Mouse (Mus musculus): ENCODE results near the gene Egln3.

The Egln3 gene

DNA sequence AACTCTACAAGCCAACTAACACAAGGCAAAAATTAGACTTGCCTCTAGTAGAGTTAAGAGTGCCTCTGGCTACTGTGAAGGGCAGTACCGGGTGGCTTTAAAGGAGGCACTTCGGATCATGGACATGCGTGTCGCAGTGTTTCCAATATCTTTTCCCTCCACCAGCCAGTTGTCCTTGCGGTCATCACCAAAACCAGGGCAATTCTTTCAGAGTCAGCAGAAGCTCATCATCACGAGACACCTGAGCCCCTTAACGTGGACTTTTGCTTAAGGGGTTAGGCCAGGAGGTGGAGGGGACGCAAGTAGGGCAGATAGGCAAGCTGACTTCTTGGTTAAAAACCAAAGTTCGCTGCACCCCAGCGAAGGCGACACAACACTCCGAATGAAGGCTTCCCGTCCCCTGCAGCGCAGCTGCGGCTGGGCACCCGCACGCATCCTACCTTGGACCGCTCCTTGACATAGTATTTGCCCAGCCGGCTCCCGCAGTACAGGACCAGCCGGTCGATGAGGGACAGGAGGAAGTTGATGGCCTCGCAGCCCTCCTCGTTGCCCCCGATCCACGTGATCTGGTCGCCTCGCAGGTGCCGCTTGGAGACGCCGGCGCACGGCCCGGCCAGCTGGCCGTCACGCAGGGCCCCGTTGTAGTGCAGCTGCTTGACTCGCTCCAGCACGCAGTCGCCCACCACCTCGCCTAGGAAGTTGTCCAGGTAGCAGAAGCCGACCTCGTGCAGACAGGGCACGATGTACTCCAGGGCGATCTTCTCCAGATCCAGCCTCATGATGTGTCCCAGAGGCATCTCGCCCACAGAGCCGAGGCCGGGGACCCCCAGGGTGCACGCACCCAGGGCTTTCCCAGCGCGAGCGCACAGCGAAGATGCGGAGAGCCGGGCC, 650 bp downstream of the Egln3 start:
- DNase-seq (ENCODE audit: extremely low read depth, low read depth) = no peak

GRCm38 (mm10) chr12:54202276-54202675, 1.4 kb downstream of the Egln3 start:
- DNase-seq (ENCODE audit: extremely low read depth, low read depth) = no peak

DNA sequence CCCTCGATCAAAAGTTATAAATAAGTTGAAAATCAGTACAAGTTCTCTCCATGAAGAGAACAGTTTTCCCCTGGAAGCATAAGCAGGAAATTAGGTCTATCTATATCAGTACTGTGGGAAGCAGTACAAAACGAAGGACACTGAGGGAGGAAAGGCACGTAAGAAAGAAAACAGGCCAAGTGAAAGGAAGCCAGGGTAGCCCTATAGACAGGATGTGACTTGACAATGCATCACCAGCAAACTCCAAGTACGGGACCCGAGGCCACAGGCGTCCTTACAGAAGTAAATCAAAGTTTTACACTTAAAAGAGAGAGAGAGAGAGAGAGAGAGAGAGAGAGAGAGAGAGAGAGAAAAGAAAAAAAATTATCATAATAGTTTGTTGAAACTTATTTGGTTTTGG, 2.8 kb downstream of the Egln3 start:
- DNase-seq (ENCODE audit: extremely low read depth, low read depth) = no peak

GRCm38 (mm10) chr12:54200172-54200571, 3.5 kb downstream of the Egln3 start:
- DNase-seq (ENCODE audit: extremely low read depth, low read depth) = no peak

DNA sequence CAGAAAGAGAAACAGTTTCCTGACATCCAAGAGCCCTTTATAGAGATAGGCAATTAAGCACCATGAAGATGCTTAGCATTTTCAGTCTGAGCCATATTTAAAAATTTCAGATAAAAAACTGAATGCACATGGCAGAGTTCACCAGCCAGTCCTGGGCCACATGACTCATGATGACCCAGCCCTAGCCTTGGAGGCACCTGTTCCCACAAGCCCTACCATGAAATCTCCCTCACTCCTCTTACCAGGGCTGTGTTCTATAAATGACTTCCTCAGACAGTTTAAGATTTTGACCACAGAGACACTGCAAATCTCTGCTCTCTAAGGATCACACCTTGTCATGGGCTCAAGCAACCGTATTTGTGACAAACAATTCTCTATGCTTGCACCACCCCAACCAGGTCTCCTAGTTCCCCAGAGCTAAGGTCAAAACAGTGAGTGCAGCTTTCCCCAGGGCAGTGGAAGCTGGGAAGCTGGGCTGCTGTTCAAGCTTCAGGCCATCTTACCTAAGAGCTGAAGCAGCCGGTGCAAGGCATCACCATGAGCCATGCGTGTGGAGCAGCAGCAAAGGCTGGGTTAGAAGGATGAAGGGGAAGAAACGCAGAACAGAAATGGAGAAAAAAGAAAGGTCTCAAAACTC, 5.3 kb downstream of the Egln3 start:
- DNase-seq (ENCODE audit: extremely low read depth, low read depth) = no peak

GRCm38 (mm10) chr12:54197849-54198248, 5.8 kb downstream of the Egln3 start:
- DNase-seq (ENCODE audit: extremely low read depth, low read depth) = no peak

- no peak for DNase-seq (ENCODE audit: extremely low read depth, low read depth)
Measured at GRCm38 (mm10) chr12:54197301-54197782, 6.3 kb downstream of the Egln3 start.

DNA sequence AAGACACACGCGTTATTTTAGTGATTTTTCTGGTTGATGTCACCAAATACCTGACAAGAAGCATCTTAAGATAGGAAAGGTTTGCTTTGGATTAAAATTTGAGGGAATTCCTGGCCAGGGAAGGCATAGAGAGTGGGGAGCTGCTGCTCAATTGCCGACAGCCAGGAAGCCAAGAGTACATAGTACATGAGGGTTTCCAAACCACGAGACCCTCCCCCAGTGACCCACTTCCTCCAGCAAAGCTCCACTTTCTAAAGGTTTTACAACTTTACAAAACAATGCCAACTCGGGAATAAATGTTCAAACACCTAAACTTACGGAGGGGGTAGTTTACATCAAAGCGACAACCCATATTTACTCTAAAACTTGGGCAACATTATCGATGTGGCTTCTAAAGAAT, 6.8 kb downstream of the Egln3 start:
- no peak for DNase-seq (ENCODE audit: extremely low read depth, low read depth)

DNA sequence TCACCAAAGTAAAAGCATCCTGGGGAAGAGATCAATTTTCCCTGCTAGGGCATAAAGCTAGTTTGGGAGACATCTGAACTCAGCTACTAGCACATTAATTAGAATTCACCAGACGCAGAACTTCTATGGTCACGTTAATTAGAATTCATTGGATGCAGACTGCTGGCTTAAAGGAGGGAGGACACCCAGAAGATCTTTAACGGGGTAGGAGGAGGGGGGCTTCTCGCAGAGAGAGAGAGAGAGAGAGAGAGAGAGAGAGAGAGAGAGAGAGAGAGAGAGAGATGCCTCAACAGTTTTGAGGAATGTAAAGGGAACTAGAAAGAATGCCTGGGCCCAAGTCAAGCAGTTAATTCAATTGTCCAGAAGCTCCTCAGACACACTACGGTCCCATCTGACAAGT, 9.5 kb downstream of the Egln3 start:
- DNase-seq (ENCODE audit: extremely low read depth, low read depth) = no peak

DNA sequence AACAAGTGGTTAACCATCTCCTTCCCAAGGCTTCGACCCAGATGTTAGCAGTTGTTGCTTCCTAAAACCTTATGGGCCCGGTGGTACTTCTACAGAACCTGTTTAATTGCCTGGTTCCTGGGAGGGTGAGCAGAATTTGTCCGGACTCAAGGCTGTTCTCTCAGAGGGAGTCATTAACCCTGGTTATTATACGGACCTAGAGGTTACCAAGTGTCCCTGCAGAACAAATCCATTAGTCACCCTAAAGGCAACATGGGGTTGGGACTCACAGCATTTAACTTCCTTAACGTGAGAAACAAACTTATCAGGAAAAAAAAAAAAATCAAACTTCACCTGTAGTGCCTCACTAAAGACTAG, 11.4 kb downstream of the Egln3 start:
- no peak for DNase-seq (ENCODE audit: extremely low read depth, low read depth)

DNA sequence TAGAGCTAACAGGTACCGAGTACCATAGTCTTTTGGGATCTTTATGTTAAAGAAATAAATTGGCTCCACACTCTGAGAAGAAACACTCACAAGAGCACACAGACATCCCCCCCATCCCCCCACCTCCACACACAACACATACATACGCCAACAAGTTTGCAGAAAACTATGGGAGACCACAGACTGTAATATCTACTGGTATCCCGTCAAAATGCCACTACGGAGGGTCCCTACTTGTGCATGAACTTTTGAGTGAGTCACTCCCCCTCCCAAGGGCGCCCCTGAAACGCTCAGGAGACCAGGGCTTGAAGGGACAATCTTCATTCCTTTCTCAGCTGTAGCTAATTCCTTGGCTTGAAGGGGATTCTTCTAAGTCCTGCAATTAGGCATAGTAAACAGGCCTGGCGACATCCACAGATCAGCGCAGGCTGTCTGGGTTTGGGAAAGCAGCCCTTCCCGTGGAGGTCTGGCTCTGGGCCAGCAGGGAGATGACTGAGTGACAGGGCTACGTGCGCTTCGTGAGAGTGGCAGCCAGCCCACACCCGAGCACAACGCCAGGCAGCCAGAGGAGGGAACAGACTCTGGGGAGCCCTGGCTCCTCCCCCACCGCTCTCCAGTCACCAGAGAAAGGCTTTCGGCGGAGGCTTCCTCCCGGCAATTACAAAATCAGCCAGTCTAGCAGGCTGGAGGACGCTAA, 11.9 kb downstream of the Egln3 start:
- peak; percentile 93 for DNase-seq (ENCODE audit: extremely low read depth, low read depth)

GRCm38 (mm10) chr12:54191181-54191580, 12.5 kb downstream of the Egln3 start:
- DNase-seq (ENCODE audit: extremely low read depth, low read depth) = peak; percentile 70

DNA sequence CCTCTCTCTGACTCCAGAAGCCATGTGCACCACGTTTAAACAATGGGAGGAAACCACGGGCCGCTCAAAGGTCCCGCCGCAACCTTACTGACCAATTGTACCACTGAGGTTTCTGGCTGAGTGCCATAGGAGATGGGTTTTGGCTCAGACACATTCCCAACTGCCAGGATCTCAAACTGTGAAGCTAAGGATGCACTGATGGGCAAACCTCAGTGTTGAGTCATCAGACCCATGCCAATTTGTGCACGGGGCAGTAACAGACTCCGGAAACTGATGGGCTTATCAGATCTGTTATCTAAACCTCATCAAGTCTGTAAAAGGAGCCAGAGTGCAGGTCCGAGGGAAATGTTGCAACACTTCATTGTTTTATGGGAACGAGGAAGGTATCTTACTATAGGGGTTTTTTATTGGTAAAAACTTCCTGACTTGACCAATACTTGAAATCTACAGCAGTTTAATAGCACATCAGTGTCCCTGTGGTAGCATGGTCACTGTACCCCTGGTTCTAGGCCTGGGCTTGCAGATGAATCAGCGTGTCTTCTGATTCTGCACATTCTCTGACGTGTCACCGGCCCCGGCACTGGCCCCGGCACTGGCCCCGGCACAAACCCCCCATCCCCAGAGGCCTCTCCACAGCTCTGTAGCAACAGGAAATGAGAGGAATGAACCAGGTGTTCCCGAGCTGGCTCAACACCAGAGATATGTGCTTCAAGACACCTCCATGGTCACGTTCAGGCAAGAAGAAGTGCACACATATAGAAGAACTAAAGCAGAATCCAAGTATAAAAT, 15.7 kb downstream of the Egln3 start:
- no peak for DNase-seq (ENCODE audit: extremely low read depth, low read depth)

- no peak for DNase-seq (ENCODE audit: extremely low read depth, low read depth)
Measured at GRCm38 (mm10) chr12:54186926-54187623, 16.6 kb downstream of the Egln3 start.

DNA sequence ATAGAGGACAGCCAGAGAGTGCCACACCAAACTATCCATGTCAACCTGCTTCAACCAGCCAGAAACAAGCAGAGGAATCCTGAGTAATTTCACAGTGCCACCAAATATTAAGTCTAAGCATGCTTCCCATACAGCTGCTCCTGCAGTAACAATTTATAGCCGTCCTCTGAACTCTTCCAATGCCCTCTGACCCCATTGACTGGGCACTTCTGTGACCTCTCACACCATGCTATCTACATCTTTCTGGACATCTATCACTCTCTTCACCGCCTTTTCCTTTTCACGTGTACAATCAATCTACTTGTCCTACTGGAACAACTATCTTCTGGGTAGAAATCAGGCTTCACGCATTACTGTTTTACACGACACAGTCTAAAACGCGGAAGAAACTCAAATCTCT, 19.4 kb downstream of the Egln3 start:
- no peak for DNase-seq (ENCODE audit: extremely low read depth, low read depth)

DNA sequence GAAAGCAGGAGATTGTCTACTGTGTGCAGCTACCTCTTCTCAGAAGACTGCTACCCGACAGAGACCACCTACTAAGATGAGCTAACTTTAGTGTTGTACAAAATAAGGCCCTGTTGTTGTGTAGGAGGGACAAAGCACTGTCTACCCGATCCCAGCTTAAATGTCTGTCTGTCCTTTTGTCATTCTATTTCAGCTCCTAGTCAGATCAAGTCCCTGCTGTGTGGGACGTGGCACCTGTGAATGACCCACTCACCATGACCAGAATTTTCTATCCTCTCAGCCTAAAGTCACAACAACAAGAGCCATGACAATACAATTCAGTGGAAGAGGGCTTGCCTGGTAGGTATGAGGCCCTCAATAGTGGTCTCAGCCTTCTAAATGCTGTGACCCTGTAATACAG, 25.3 kb downstream of the Egln3 start:
- DNase-seq (ENCODE audit: extremely low read depth, low read depth) = no peak

DNA sequence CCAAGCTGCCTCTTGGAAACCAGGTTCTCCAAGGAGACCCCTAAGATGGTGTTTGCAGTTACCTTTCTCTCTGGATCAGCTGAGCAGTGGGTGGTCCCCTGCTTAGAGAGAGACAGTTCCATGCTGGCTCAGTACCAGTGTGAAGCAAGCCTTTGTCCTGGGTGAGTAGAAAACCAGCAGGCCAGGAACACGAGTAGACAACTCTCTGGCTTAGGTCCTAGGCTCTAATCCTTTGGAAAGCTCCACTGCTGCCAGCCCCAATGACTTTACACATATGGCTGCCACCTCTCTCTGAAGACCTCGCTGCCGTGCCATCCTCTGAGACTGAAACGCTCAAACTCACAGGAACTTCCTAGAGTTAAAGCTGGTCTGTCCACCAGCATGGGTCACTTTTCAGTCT, 34.9 kb downstream of the Egln3 start:
- no peak for DNase-seq (ENCODE audit: extremely low read depth, low read depth)

DNA sequence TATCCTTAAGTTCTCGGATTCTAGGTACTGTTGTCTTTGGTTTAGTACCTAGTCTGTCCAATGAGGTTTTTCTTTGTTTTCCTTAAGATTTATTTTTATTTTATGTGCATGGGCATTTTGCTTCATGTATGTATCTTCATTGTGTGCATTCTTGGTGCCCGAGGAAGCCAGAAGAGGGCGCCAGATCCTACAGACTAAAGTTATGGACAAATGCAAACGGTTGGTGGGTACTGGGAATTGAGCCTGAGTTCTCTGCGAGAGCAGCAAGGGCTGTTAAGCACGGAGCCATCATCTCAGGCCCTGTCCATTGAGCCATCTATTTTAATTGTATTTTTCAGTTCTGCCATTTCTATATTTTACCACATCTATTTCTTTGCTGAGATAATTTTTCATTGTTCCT, 35.9 kb downstream of the Egln3 start:
- no peak for DNase-seq (ENCODE audit: extremely low read depth, low read depth)

- peak; percentile 68 for DNase-seq (ENCODE audit: extremely low read depth, low read depth)
Measured at GRCm38 (mm10) chr12:54164724-54165050, 39.0 kb downstream of the Egln3 start.

DNA sequence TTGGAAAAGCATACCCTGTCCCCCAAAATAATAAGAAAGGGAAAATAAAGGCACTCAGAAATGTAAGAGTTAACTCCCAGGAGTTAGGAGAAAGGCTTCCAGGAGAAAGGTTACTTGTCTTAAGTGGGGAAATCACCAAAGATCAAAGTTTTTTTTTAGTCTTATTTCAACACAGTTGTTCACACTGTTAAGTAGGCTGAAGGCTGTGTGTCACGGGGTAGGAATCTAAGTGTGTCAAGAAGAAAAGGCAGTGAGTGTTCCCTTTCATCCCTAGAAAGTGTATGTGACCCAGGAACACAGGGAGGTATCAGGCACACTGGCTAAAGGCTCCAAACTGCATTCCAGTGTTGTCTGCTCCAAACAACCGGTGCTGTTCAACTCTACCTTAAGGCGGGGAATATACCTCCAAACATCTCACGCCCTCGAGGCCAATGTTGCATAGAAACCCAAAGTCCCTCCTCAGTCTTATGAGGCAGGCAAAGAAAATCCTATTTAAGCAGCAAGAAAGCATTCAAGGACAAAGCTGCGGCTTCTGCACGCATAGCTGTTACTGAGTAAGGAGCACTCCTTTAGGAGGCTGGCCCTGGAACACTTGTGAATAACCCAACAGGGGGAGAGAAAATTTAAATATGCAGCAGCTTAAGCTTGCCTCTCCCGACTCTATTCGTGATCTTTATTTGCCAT, 39.5 kb downstream of the Egln3 start:
- DNase-seq (ENCODE audit: extremely low read depth, low read depth) = no peak

Measured in MEL-GATA-1-ER (cell line).